Mouse (Mus musculus): ENCODE measurements around the gene Syt11.
"Not testable (repeated sequence)": the region's sequence is repeated elsewhere in the genome, so short reads cannot be mapped to it uniquely, and the experiment has no call there.

GRCm38 (mm10) chr3:88774939-88775841, at the start of gene Syt11:
- not testable (repeated sequence) for TF ChIP-seq CTCF (IDR thresholded peaks at IDR 0.05; ENCODE audit: extremely low read depth, insufficient read depth, insufficient read length, insufficient replicate concordance); POLR2A (IDR thresholded peaks at IDR 0.05; ENCODE audit: low read depth, low read length)

Data from spleen, adult 2 months (tissue).